Mouse (Mus musculus): ENCODE measurements around the gene Slc3a2.

GRCm38 (mm10) chr19:8734334-8734733 lies 11.2 kb upstream of the Slc3a2 start:
- TF ChIP-seq POLR2A (IDR thresholded peaks at IDR 0.05; ENCODE audit: borderline replicate concordance, insufficient read depth, low read length) (no peak), CTCF (IDR thresholded peaks at IDR 0.05; ENCODE audit: borderline replicate concordance, insufficient read depth, low read depth, low read length) (no peak)
